Mouse (Mus musculus): Measurements from ENCODE around the gene Frem1. TPM values are rescaled to one million over a fixed set of nuclear protein-coding genes. Genes with fewer than 3 reads are reported as not detected.

Gene Frem1
- polyA plus RNA-seq, 1 experiment: not detected

DNA sequence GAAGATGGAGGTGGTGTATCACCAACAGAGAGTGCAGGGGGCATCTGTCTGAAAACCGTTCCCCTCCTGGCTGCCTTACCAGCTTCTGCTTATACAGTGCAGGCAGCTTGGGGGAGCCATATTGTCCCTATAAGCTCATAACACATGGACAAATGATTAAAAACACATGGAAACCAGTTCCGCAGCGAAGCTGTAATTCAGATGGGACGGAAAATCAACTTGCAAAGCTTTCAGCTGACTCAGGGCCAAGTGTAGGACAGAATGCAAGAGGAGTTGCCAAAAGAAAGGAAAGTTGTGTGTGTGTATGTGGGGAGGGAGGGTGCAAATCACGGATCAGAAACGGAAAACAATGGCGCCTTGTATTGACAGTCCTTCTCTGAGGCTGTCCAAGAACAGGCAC lies 161.1 kb downstream of the Frem1 start:
- no peak for TF ChIP-seq POLR2A (IDR thresholded peaks at IDR 0.05; ENCODE audit: insufficient read depth, low read depth, low read length)
- no peak for TF ChIP-seq CTCF (IDR thresholded peaks at IDR 0.05; ENCODE audit: insufficient read depth, low read depth, low read length)
- Histone ChIP-seq H3K4me3 (ENCODE audit: insufficient read depth, low read depth, low read length) (no peak overlapping the region), H3K4me1 (ENCODE audit: control insufficient read depth, insufficient read depth, low read length) (no peaks in the 10 kb centered on the region), H3K27ac (ENCODE audit: insufficient read depth, low read depth, low read length) (no peak overlapping the region)
- 69% methylated on average over 7 of the region's 7 CpGs for WGBS

DNA sequence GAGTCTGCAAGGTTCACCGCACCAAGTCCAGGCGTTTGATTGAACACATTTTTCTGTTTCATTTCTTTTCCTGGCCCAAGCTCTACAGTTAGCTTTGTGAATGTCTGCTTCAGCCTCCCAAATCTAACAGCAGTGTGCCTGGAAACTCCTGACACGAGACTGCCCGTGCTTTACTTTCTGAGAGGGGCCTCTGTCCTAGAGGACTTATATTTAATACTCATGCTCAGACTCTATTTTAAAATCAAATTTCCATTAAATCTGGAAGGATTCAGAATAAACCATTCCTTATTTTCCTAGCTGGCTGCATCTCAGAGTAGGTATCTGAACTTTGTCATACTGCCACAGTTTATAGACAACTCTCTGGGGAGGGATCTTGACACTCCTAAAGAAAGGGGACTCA lies 161.6 kb downstream of the Frem1 start:
- no peaks in the 10 kb centered on the region for H3K4me1 ChIP-seq (ENCODE audit: control insufficient read depth, insufficient read depth, low read length)
- no peak overlapping the region for H3K4me3 ChIP-seq (ENCODE audit: insufficient read depth, low read depth, low read length)
- WGBS: 78% methylated on average over 4 of the region's 4 CpGs
- no peak for TF ChIP-seq CTCF (IDR thresholded peaks at IDR 0.05; ENCODE audit: insufficient read depth, low read depth, low read length)
- TF ChIP-seq POLR2A (IDR thresholded peaks at IDR 0.05; ENCODE audit: insufficient read depth, low read depth, low read length): no peak
- no peak overlapping the region for H3K27ac ChIP-seq (ENCODE audit: insufficient read depth, low read depth, low read length)

DNA sequence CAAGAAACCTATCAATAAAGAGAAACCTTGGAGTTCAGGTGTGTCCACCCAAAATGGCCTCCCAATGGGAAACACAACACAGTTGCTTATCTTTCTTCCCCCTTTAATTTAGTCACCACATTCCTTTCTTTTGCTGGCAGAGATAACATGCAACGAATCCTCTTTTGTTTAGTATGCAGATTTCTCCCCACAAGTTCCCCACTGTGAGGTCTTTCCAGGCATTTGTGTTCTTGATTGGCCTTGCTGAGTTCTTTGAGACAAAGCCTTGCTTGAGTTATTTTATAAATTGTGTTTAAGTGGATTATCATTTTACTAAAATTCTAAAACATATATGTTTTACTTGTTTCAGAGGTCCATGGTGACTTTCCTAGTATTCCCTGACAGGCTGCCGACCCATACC lies 166.0 kb downstream of the Frem1 start:
- H3K27ac ChIP-seq (ENCODE audit: insufficient read depth, low read depth, low read length): no peak overlapping the region
- H3K4me1 ChIP-seq (ENCODE audit: control insufficient read depth, insufficient read depth, low read length): no peaks in the 10 kb centered on the region
- 83% methylated on average over 2 of the region's 2 CpGs for WGBS
- no peak overlapping the region for H3K4me3 ChIP-seq (ENCODE audit: insufficient read depth, low read depth, low read length)
- TF ChIP-seq CTCF (IDR thresholded peaks at IDR 0.05; ENCODE audit: insufficient read depth, low read depth, low read length) (no peak), POLR2A (IDR thresholded peaks at IDR 0.05; ENCODE audit: insufficient read depth, low read depth, low read length) (no peak)

DNA sequence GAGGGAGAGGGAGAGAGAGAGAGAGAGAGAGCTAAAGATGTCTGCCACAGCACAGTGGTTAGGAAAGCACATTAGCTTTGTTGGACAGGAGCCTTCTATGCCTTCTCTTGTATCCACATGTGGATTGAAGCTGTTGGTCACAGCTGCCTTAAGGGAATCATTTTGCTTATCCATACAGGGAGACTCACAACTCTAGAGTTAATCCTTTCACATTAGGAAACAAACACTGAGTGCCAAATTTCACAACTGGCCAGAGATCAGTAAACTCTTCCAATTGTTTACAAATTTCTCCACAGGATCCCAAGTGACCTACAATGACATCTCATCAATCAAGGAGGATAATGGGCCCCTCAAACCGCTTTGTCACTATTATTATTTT lies 166.6 kb downstream of the Frem1 start:
- no peak overlapping the region for H3K27ac ChIP-seq (ENCODE audit: insufficient read depth, low read depth, low read length)
- TF ChIP-seq POLR2A (IDR thresholded peaks at IDR 0.05; ENCODE audit: insufficient read depth, low read depth, low read length) (no peak), CTCF (IDR thresholded peaks at IDR 0.05; ENCODE audit: insufficient read depth, low read depth, low read length) (no peak)
- H3K4me3 ChIP-seq (ENCODE audit: insufficient read depth, low read depth, low read length): no peak overlapping the region
- no peaks in the 10 kb centered on the region for H3K4me1 ChIP-seq (ENCODE audit: control insufficient read depth, insufficient read depth, low read length)
- 77% methylated on average over 1 of the region's 1 CpGs for WGBS

DNA sequence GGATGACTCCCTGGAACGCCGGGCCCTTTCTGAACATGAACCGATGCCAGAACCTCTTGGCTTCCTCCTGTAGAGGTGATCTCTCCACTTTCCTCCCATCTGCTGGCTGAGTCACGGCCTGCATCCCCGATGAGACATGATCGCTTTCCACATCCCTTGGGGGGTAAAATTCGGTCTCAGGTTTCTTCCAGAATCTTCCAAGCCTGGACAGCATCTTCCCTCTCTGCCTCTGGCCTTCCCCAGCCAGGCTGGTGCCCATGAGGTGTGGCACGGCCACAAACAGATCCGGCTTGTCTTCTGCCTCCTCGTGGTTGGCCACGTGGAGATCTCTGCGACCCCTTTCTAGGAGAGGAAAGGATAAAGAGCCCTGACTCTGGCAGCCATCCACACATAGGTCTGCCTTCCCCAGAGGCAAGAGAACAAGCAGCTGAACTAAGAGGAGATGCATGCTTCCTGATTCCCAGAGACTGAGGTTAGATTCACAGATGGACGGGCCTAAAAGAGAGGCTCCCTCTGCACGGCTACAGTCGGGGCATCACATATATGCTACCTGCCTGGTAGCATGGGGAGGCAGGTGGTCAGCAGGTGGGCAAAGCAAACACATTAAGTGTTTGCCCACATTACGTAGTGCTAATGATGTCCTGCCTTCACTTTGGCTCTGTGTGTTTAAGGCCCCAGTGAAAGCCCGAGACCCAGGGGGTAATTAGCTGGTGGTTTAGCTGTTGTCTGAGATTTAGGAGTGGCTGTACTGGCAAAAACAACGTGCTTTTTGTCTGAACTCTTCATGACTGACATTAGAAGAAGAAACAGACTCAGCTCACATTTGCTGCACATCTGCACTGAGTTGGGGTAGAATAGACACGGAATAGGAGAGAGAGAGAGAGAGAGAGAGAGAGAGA lies 167.3 kb downstream of the Frem1 start, which contains the start of gene Cer1:
Gene Cer1 (minus strand): TSS at position 513 of the 899 bp plus-strand sequence.
- Histone ChIP-seq H3K27ac (ENCODE audit: insufficient read depth, low read depth, low read length) (no peak within 1 kb of the TSS), H3K4me3 (ENCODE audit: insufficient read depth, low read depth, low read length) (no peak within 1 kb of the TSS), H3K4me1 (ENCODE audit: control insufficient read depth, insufficient read depth, low read length) (no peaks in the 10 kb centered on the region)
- WGBS: 62% methylated on average over 19 of the region's 19 CpGs
- TF ChIP-seq POLR2A (IDR thresholded peaks at IDR 0.05; ENCODE audit: insufficient read depth, low read depth, low read length) (no peak), CTCF (IDR thresholded peaks at IDR 0.05; ENCODE audit: insufficient read depth, low read depth, low read length) (no peak)

DNA sequence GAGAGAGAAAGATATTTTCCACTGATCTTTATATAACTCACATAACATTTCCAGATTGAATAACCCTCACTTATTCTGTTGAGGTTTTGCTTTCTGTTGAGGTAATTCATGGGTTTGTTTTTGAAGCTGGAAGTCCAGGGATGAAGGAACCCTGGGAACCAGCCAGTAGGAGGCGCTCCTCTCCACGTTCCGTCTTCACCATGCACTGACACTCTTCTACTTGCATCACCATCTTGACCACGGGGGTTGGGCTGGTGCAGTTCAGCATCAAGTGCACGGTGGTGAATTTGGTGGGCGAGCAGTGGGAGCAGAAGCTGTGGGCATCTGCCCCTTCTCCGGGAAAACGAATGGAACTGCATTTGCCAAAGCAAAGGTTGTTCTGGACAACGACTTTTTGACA lies 169.6 kb downstream of the Frem1 start:
- H3K27ac ChIP-seq (ENCODE audit: insufficient read depth, low read depth, low read length): no peak overlapping the region
- TF ChIP-seq CTCF (IDR thresholded peaks at IDR 0.05; ENCODE audit: insufficient read depth, low read depth, low read length) (no peak), POLR2A (IDR thresholded peaks at IDR 0.05; ENCODE audit: insufficient read depth, low read depth, low read length) (no peak)
- 89% methylated on average over 9 of the region's 9 CpGs for WGBS
- no peak overlapping the region for H3K4me3 ChIP-seq (ENCODE audit: insufficient read depth, low read depth, low read length)
- H3K4me1 ChIP-seq (ENCODE audit: control insufficient read depth, insufficient read depth, low read length): no peaks in the 10 kb centered on the region

DNA sequence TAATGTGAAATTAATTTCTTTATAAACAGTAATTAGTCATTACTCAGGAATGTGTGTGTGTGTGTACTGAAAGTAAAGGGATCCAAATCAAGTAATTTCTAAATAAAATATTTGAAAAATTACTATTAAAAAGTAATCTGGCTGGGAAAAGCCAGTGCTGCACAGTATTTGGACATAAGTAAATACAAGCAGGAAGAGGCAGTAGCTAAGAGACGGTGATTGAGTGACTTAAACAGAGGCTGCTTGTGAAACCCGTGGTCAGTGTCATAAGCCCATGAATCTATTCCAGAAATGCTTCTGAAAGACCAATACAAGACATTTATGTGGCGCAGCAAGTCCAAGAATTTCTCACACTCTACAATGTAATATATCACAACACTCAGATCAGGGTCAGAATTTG lies 170.8 kb downstream of the Frem1 start:
- no peak overlapping the region for H3K4me3 ChIP-seq (ENCODE audit: insufficient read depth, low read depth, low read length)
- WGBS: 88% methylated on average over 3 of the region's 3 CpGs
- no peaks in the 10 kb centered on the region for H3K4me1 ChIP-seq (ENCODE audit: control insufficient read depth, insufficient read depth, low read length)
- H3K27ac ChIP-seq (ENCODE audit: insufficient read depth, low read depth, low read length): no peak overlapping the region
- no peak for TF ChIP-seq POLR2A (IDR thresholded peaks at IDR 0.05; ENCODE audit: insufficient read depth, low read depth, low read length)
- TF ChIP-seq CTCF (IDR thresholded peaks at IDR 0.05; ENCODE audit: insufficient read depth, low read depth, low read length): no peak

DNA sequence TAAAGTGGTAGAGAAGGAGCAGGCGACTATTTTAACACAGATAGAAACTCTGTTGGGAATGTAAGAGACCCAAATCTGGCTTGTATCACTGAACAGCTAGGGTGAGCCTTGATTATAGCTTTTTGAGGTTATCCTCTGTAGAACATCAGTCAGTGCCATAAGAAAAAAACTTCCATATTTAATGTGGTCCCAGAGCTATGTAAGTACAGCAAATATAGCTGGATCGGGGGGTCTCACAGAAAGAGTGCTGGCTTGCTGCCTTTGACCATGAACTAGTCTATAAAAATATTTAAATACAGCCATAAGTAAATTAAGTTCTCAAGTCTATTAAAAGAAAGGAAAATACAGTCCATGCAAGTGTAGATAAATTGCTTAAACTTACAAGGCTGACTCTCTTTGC lies 171.9 kb downstream of the Frem1 start:
- TF ChIP-seq POLR2A (IDR thresholded peaks at IDR 0.05; ENCODE audit: insufficient read depth, low read depth, low read length): no peak
- no peak for TF ChIP-seq CTCF (IDR thresholded peaks at IDR 0.05; ENCODE audit: insufficient read depth, low read depth, low read length)
- Histone ChIP-seq H3K27ac (ENCODE audit: insufficient read depth, low read depth, low read length) (no peak overlapping the region), H3K4me1 (ENCODE audit: control insufficient read depth, insufficient read depth, low read length) (no peaks in the 10 kb centered on the region), H3K4me3 (ENCODE audit: insufficient read depth, low read depth, low read length) (no peak overlapping the region)
- 87% methylated on average over 2 of the region's 2 CpGs for WGBS

DNA sequence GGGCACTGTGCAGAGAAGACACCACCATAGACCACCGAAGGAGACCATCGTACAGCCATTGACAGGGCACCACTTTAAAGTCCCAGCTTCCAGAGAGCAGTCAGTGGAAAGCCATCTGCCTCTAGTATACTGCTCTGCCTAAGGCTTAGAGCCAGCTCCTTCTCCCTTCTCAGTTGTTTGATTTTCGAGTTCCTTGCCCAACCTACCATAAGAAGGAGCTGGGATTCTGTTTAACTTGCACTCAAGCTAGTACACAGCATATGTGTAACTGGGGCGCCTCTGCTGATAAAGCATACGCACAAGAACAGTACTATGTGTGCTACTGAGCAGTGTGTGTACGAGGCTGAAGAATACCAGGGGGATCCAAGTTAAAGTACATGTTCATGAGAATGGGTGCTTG lies 173.0 kb downstream of the Frem1 start:
- H3K27ac ChIP-seq (ENCODE audit: insufficient read depth, low read depth, low read length): no peak overlapping the region
- TF ChIP-seq POLR2A (IDR thresholded peaks at IDR 0.05; ENCODE audit: insufficient read depth, low read depth, low read length): no peak
- TF ChIP-seq CTCF (IDR thresholded peaks at IDR 0.05; ENCODE audit: insufficient read depth, low read depth, low read length): no peak
- WGBS: 91% methylated on average over 6 of the region's 6 CpGs
- no peaks in the 10 kb centered on the region for H3K4me1 ChIP-seq (ENCODE audit: control insufficient read depth, insufficient read depth, low read length)
- H3K4me3 ChIP-seq (ENCODE audit: insufficient read depth, low read depth, low read length): no peak overlapping the region
